18 mouse cellular contexts compared by ENCODE assay signal in genomic region chr1:186722299-186722698, GRCm38 (mm10). TPM values are rescaled to one million over a fixed set of nuclear protein-coding genes. Genes with fewer than 3 reads are reported as not detected.
DNase-seq lines count a peak whose midpoint lies in the region; ATAC-seq lines count a peak whose summit lies in the region.
"Had no signal": no experiment of that assay in that cellular context is flagged by ENCODE, and none has a peak within 500 bp of the region (broad histone marks: within the 10 kb centered on the region; RNA-seq: fewer than 3 reads in every experiment).

No protein-coding gene starts in this region.

- no peaks in the 10 kb centered on the region for H3K4me1 ChIP-seq in embryonic facial prominence, embryonic 14.5 days (ENCODE audit: control insufficient read depth, insufficient read depth, low read length)
- peaks cover 7% of the 10 kb centered on the region; the same call in 1 of the 2 replicates for H3K4me1 ChIP-seq in embryonic facial prominence, embryonic 10.5 days
- H3K4me1 ChIP-seq in liver, embryonic 13.5 days (replicated peaks): no peaks in the 10 kb centered on the region
- no peaks in the 10 kb centered on the region for H3K4me1 ChIP-seq in forebrain, embryonic 14.5 days (ENCODE audit: control insufficient read depth, insufficient read depth, low read length)
- H3K4me1 ChIP-seq: heart, embryonic 10.5 days; hindbrain, embryonic 15.5 days; intestine, embryonic 15.5 days; neural tube, embryonic 12.5 days had no signal

- peaks cover 24% of the 10 kb centered on the region for H3K36me3 ChIP-seq in embryonic facial prominence, embryonic 14.5 days (ENCODE audit: control insufficient read depth, insufficient read depth, low read length)
- H3K36me3 ChIP-seq in embryonic facial prominence, embryonic 10.5 days (replicated peaks): peaks cover 47% of the 10 kb centered on the region
- H3K36me3 ChIP-seq in liver, embryonic 13.5 days: peaks cover 35% of the 10 kb centered on the region
- H3K36me3 ChIP-seq in forebrain, embryonic 14.5 days (ENCODE audit: control insufficient read depth, insufficient read depth, low read length): peaks cover 23% of the 10 kb centered on the region
- H3K36me3 ChIP-seq: intestine, embryonic 15.5 days had no signal

- DNase-seq in embryonic facial prominence, embryonic 14.5 days (ENCODE audit: low spot score): no peak
- no peak for DNase-seq in embryonic facial prominence, embryonic 10.5 days (ENCODE audit: low spot score)
- DNase-seq in liver, embryonic 13.5 days: no peak
- DNase-seq in liver: no peak
- no peak for DNase-seq in forebrain, embryonic 14.5 days (ENCODE audit: low spot score)
- no peak for DNase-seq in embryo, embryonic 10.5 days (ENCODE audit: low spot score)

- no peak overlapping the region for H3K9ac ChIP-seq in embryonic facial prominence, embryonic 14.5 days (ENCODE audit: low read depth, low read length)
- no peak overlapping the region for H3K9ac ChIP-seq in liver, embryonic 13.5 days
- no peak overlapping the region for H3K9ac ChIP-seq in forebrain, embryonic 14.5 days (ENCODE audit: low read length)
- H3K9ac ChIP-seq: embryonic facial prominence, embryonic 13.5 days; hindbrain, embryonic 15.5 days; intestine, embryonic 15.5 days; neural tube, embryonic 12.5 days had no signal

- ATAC-seq in embryonic facial prominence, embryonic 14.5 days (ENCODE audit: low read depth): peak; percentile 19; the same call in 1 of the 2 replicates
- 0 out of 2 replicates have a peak, but pooled peaks have one; percentile 17 for ATAC-seq in liver, embryonic 13.5 days (ENCODE audit: low read depth)
- ATAC-seq in CD4-positive, CD25-positive, alpha-beta regulatory T cell, adult 4 months: peak; percentile 14
- ATAC-seq in forebrain, embryonic 14.5 days: peak; percentile 34; the same call in 1 of the 2 replicates
- no peak for ATAC-seq in erythroid progenitor cell, adult 5-6 weeks (replicated peaks; ENCODE audit: low FRiP score, poor library complexity, severe bottlenecking)

- no peak overlapping the region for H3K4me2 ChIP-seq in embryonic facial prominence, embryonic 14.5 days (ENCODE audit: low read depth, low read length)
- no peak overlapping the region for H3K4me2 ChIP-seq in liver, embryonic 13.5 days
- no peak overlapping the region for H3K4me2 ChIP-seq in forebrain, embryonic 14.5 days (ENCODE audit: low read length)
- H3K4me2 ChIP-seq: hindbrain, embryonic 15.5 days; intestine, embryonic 15.5 days; liver, embryonic 11.5 days; neural tube, embryonic 12.5 days had no signal

- H3K4me3 ChIP-seq in embryonic facial prominence, embryonic 14.5 days (ENCODE audit: low read depth, low read length): no peak overlapping the region
- H3K4me3 ChIP-seq in embryonic facial prominence, embryonic 10.5 days: no peak overlapping the region
- H3K4me3 ChIP-seq in liver, embryonic 13.5 days (replicated peaks): no peak overlapping the region
- H3K4me3 ChIP-seq in forebrain, embryonic 14.5 days (ENCODE audit: low read depth, low read length): no peak overlapping the region
- H3K4me3 ChIP-seq: embryonic facial prominence, embryonic 13.5 days; gastrocnemius, adult 2 months; heart, embryonic 10.5 days; hindbrain, embryonic 15.5 days; intestine, embryonic 15.5 days; layer of hippocampus, adult 2 months; neural tube, embryonic 12.5 days had no signal

- H3K27ac ChIP-seq in embryonic facial prominence, embryonic 14.5 days (replicated peaks; ENCODE audit: low read depth, low read length): no peak overlapping the region
- no peak overlapping the region for H3K27ac ChIP-seq in embryonic facial prominence, embryonic 10.5 days (replicated peaks)
- H3K27ac ChIP-seq in liver, embryonic 13.5 days: no peak overlapping the region
- no peak overlapping the region for H3K27ac ChIP-seq in forebrain, embryonic 14.5 days (ENCODE audit: low read depth, low read length)
- H3K27ac ChIP-seq: embryonic facial prominence, embryonic 13.5 days; gastrocnemius, adult 2 months; heart, embryonic 10.5 days; hindbrain, embryonic 15.5 days; intestine, embryonic 15.5 days; layer of hippocampus, adult 2 months; neural tube, embryonic 12.5 days had no signal

- H3K9me3 ChIP-seq in embryonic facial prominence, embryonic 14.5 days (ENCODE audit: control insufficient read depth, low read length): no peaks in the 10 kb centered on the region
- H3K9me3 ChIP-seq in embryonic facial prominence, embryonic 10.5 days: no peaks in the 10 kb centered on the region
- no peaks in the 10 kb centered on the region for H3K9me3 ChIP-seq in liver, embryonic 13.5 days (replicated peaks)
- H3K9me3 ChIP-seq in forebrain, embryonic 14.5 days (replicated peaks; ENCODE audit: control insufficient read depth, low read length): no peaks in the 10 kb centered on the region
- H3K9me3 ChIP-seq: embryonic facial prominence, embryonic 13.5 days; heart, embryonic 10.5 days; hindbrain, embryonic 15.5 days; intestine, embryonic 15.5 days; megakaryocyte, embryonic 14.5 days; neural tube, embryonic 12.5 days had no signal

- H3K27me3 ChIP-seq in embryonic facial prominence, embryonic 14.5 days (replicated peaks; ENCODE audit: control insufficient read depth, insufficient read depth, low read length): no peaks in the 10 kb centered on the region
- no peaks in the 10 kb centered on the region for H3K27me3 ChIP-seq in embryonic facial prominence, embryonic 10.5 days (replicated peaks; ENCODE audit: low read depth, poor library complexity, severe bottlenecking)
- no peaks in the 10 kb centered on the region for H3K27me3 ChIP-seq in liver, embryonic 13.5 days
- no peaks in the 10 kb centered on the region for H3K27me3 ChIP-seq in forebrain, embryonic 14.5 days (replicated peaks; ENCODE audit: control insufficient read depth, insufficient read depth, low read length)
- H3K27me3 ChIP-seq: embryonic facial prominence, embryonic 13.5 days; hindbrain, embryonic 15.5 days; intestine, embryonic 15.5 days; megakaryocyte, embryonic 14.5 days; neural tube, embryonic 12.5 days; Patski had no signal

- WGBS in embryonic facial prominence, embryonic 14.5 days: 75% methylated on average over 9 of the region's 9 CpGs
- 84% methylated on average over 9 of the region's 9 CpGs for WGBS in embryonic facial prominence, embryonic 10.5 days
- 77% methylated on average over 9 of the region's 9 CpGs for whole genome bisulfite sequencing in liver, embryonic 13.5 days (ENCODE audit: insufficient replicate concordance)
- WGBS in forebrain, embryonic 14.5 days: 85% methylated on average over 9 of the region's 9 CpGs

RNA-seq across cellular contexts. Expression of gene Tgfb2, which starts 16.5 kb away (rescaled TPM):
- polyA plus RNA-seq in embryonic facial prominence, embryonic 14.5 days (2014; fragmentation: Nextera tagmentation; extraction: Ambion mirVana): 47.8 and 67.6 TPM in 2 replicates
- 16.6 and 25.6 TPM in 2 replicates for polyA plus RNA-seq in embryonic facial prominence, embryonic 10.5 days (2016; fragmentation: Nextera tagmentation; extraction: Ambion mirVana)
- 2.1 and 2.5 TPM in 2 replicates for polyA plus RNA-seq in liver, embryonic 13.5 days (2015; fragmentation: Nextera tagmentation; extraction: Ambion mirVana)
- polyA plus RNA-seq in CD4-positive, CD25-positive, alpha-beta regulatory T cell, adult 4 months (2017; shearing (Covaris generic)): under 1 TPM; 0.08 to 0.51 TPM
- polyA plus RNA-seq in forebrain, embryonic 14.5 days (2014; fragmentation: Nextera tagmentation; extraction: Ambion mirVana): 12.4 and 14.4 TPM in 2 replicates
- not detected in 2 replicates for total RNA-seq in erythroid progenitor cell, adult 5-6 weeks (2015; ENCODE audit: low replicate concordance)
- total RNA-seq in erythroid progenitor cell, adult 5-6 weeks (2017; ENCODE audit: low replicate concordance): not detected in 2 replicates

RNA-seq across cellular contexts. Expression of gene Rrp15, which starts 26.9 kb away (rescaled TPM):
- polyA plus RNA-seq in embryonic facial prominence, embryonic 14.5 days (2014; fragmentation: Nextera tagmentation; extraction: Ambion mirVana): 59.7 and 61.5 TPM in 2 replicates
- polyA plus RNA-seq in embryonic facial prominence, embryonic 10.5 days (2016; fragmentation: Nextera tagmentation; extraction: Ambion mirVana): 94.0 and 95.4 TPM in 2 replicates
- 52.7 and 57.7 TPM in 2 replicates for polyA plus RNA-seq in liver, embryonic 13.5 days (2015; fragmentation: Nextera tagmentation; extraction: Ambion mirVana)
- polyA plus RNA-seq in CD4-positive, CD25-positive, alpha-beta regulatory T cell, adult 4 months (2017; shearing (Covaris generic)): 10 to 100 TPM; 23.0 to 25.8 TPM
- 35.6 and 40.4 TPM in 2 replicates for polyA plus RNA-seq in forebrain, embryonic 14.5 days (2014; fragmentation: Nextera tagmentation; extraction: Ambion mirVana)
- total RNA-seq in erythroid progenitor cell, adult 5-6 weeks (2015; ENCODE audit: low replicate concordance): 10.9 and 14.1 TPM in 2 replicates
- 13.6 and 15.4 TPM in 2 replicates for total RNA-seq in erythroid progenitor cell, adult 5-6 weeks (2017; ENCODE audit: low replicate concordance)
